Mouse (Mus musculus) cerebral cortex, adult 2 months (tissue): ENCODE measurements around the gene Gsk3a.

Source experiments
- WGBS: fragments of 180-500 bp; shearing (Covaris S2); methylation state at CpG from one replicate; pipeline ENCODE4 v1.1.7; 2018; 5-methylcytosine and 5-hydroxymethylcytosine counted together

The Gsk3a gene

DNA sequence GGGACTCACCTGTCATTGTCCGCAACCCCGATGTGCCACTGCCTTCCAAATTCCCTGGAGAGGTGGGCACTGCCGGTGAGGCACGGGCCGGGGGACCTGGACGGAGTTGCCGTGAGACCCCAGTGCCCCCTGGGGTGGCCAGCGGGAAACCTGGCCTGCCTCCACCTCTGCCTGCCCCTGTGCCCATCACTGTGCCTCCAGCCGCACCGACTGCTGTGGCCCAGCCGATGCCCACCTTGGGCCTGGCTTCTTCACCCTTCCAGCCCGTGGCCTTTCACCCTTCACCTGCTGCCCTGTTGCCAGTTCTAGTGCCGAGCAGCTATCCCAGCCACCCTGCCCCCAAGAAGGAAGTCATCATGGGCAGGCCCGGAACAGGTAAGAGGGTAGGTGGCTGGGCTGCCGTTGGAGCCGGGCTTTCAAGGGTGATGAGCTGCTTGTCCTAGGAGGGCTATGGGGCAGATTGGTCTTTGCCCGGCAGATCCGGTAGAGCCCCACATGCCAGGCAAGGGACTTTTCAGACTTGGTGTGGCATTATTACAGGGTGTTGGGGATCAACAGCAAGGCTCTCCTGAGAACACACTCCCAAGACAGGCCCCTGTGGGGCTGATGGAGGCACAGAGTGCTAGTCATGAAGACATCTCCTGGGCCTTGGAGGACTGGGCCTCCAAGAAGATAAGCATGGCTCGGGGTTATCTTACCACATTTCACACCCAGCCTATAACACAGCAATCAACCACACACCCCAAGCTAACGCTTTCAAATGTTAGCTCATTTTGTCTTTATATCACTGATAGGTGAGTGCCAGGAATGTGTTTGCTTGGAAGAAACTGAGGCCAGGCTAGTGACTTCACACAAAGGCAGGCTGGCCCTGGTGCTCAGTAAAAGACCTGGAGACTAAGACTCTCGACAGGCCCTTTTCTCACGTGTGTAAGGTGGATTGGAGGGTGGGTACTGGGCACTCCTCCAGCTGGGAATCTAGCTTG, 35.9 kb upstream of the Gsk3a start:
- 88% methylated on average over 22 of the region's 22 CpGs for WGBS

DNA sequence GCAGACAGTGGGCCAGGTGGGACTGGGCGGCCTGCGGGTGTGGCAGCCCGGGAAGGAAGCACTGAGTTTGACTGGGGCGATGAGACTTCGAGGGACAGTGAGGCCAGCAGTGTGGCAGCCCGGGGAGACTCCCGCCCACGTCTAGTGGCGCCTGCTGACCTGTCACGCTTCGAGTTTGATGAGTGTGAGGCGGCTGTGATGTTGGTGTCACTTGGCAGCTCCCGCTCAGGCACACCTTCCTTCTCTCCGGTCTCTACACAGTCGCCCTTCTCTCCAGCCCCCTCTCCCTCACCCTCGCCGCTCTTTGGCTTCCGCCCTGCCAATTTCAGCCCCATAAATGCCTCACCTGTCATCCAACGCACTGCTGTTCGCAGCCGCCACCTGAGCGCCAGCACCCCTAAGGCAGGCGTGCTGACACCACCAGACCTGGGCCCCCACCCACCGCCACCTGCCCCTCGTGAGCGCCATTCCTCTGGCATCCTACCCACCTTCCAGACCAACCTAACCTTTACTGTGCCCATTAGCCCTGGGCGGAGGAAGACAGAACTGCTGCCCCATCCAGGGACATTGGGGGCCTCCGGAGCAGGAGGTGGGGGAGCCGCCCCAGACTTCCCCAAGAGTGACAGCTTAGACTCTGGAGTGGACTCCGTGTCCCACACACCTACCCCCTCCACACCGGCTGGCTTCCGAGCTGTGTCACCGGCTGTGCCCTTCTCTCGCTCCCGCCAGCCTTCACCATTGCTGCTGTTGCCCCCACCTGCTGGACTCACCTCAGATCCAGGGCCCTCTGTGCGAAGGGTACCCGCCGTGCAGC, 35.0 kb upstream of the Gsk3a start:
- 88% methylated on average over 38 of the region's 38 CpGs for WGBS

DNA sequence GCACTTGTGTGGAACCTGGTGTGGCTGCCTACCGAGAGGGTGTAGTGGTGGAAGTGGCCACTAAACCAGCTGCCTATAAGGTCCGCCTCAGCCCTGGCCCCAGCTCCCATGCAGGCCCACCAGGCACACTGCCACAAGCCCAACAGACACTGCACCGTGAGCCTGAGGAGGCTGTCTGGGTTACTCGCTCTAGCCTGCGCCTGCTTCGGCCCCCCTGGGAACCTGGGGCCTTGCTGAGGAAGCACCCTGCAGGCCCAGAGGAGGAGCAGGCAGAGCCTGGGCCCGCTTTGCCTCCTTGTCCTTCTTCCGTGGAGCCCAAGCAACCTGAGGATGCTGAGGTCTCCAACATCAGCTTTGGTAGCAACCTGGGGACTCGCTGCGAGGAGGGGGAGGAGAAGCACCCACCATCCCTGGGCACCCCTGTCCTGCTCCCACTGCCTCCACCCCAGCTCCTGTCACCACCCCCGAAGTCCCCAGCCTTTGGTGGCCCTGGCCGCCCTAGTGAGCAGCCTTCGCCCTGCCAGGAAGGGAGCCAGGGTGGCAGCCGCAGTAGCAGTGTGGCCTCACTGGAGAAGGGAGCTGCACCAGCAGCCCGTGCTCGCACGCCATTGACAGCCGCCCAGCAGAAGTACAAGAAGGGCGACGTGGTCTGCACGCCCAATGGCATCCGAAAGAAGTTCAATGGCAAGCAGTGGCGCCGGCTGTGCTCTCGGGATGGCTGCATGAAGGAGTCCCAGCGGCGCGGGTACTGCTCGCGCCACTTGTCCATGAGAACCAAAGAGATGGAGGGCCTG, 34.2 kb upstream of the Gsk3a start:
- WGBS: 89% methylated on average over 30 of the region's 30 CpGs

GRCm38 (mm10) chr7:25270652-25271633, 33.3 kb upstream of the Gsk3a start:
- WGBS: 90% methylated on average over 35 of the region's 35 CpGs

GRCm38 (mm10) chr7:25269545-25270271, 32.1 kb upstream of the Gsk3a start:
- WGBS: 53% methylated on average over 8 of the region's 8 CpGs

GRCm38 (mm10) chr7:25269029-25269428, 31.4 kb upstream of the Gsk3a start:
- 22% methylated on average over 4 of the region's 4 CpGs for WGBS

- under 1% methylated on average over 7 of the region's 7 CpGs for WGBS
These were observed 30.9 kb upstream of the Gsk3a start for GRCm38 (mm10) chr7:25268588-25268987.

DNA sequence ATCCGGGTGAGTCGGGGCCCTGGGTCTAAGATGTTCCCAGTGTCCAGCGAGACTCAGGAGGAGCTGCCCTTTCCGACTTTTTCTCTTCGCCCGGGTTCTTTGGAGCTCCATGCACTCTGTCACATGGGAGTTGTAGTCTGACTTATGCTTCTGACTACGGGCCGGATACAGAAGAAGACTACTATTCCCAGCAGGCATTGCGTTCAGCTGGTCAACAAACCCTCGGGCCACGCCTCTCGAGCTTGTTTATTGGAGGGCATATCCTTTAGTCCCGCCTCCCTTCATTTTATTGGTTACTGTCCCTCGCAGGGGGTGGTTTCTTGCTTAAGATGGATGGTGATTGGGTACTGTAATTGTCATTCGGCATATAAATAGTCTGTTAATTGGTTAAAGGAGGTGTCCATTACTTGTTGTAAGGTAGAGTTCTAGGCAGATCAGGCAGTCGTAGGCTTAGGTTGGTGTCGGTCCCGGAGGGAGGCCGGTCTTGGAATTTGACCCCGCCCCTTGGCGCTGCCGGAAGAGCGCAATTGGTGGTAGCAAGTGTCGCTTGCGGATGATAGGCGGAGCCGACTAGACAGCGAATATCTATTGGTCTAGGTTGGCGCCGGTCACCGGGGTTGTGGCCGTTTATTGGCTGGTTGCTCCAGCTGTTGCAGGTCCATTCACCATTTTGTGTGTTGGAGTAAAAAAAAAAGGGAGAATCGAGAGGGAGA, 30.3 kb upstream of the Gsk3a start:
- WGBS: under 1% methylated on average over 33 of the region's 33 CpGs

DNA sequence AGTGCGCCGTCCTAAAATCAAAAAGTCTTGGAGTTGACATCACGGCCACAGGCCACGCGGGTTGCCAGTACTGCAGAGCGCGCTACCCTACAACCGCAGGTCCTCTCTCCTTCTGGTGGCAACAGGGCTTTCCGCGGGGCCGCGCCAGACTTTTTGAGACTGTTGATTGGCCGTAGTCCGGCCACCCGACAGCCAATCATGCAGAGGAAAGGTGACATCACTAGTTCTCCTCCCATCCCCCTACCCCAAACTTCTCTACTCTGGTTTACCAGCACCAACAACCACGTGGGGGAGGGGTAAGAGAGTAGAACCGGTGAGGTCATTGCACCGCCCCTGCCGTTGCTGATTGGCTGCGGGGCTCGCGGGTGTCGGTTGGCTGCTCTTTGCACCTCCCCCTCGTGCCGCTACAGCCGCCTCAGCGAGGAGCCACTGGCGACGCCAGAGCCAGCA, 29.7 kb upstream of the Gsk3a start, which contains the start of gene Cic:
TSS of gene Cic (plus strand) at position 404 of the 450 bp plus-strand sequence.
- WGBS: under 1% methylated on average over 29 of the region's 29 CpGs

DNA sequence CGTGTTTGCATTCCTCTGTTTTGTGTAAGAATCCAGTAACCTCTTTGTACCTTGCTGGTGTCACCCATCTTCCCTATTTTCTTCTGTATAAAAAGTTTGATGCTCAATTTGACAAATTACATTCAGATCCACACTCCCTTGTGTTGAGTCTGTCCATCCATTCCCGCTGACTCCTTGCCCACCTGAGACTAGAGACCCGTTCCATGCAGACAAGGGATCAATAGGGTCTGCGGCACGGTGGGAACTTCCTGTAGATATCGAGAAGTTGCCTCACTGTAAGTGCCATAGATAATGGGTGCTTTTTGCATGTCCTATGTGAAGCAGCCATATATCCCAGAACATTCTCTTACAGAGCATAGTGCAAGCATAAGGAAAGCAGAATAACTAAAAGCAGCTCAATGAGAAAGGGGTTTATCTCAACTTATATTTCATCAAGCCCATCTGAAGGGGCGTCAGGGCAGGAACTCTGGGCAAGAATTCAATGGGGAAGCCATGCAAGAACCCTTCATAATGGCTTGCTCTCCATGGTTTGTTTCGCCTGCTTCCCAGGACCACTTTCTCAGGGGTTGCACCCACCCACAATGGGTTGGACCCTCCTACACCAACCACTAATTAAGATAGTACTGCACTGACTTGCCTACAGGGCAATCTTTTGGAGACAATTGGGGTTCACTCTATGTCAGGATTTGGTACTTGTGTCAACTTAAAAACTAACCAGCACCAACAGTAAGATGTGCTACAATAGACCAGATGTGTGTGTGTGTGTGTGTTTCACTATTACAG, 28.7 kb upstream of the Gsk3a start:
- WGBS: 92% methylated on average over 8 of the region's 8 CpGs

GRCm38 (mm10) chr7:25265743-25266142, 28.1 kb upstream of the Gsk3a start:
- 83% methylated on average over 5 of the region's 5 CpGs for WGBS

GRCm38 (mm10) chr7:25263968-25264870, 26.6 kb upstream of the Gsk3a start:
- WGBS: 69% methylated on average over 17 of the region's 17 CpGs

DNA sequence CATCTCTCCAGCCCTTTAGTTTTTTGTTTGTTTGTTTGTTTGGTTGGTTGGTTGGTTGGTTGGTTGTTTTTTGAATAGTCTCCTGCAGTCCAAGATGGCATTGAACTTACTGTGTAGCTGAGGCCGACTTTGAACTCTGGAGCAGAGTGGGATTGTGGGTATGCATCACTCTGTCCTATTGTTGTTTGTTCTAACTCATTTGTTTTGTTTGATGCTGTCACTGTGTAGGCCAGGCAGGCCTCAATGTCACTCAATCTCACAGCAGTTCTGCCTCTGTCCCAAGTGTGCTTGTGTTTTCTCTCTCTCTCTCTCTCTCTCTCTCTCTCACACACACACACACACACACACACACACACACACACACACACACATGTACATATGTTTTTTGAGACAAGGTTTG, 24.2 kb upstream of the Gsk3a start:
- 86% methylated on average over 1 of the region's 1 CpGs for WGBS

- WGBS: 5% methylated on average over 8 of the region's 8 CpGs
These were observed 14.2 kb upstream of the Gsk3a start for GRCm38 (mm10) chr7:25251822-25252221.

GRCm38 (mm10) chr7:25251071-25251791, 13.6 kb upstream of the Gsk3a start:
- under 1% methylated on average over 22 of the region's 22 CpGs for WGBS
